Mouse (Mus musculus) stomach, embryonic 16.5 days (tissue): ENCODE measurements around the gene Col5a1. TPM values are rescaled to one million over a fixed set of nuclear protein-coding genes. Genes with fewer than 3 reads are reported as not detected.

Experiments
- ATAC-seq: fragments of 200-750 bp; cut with Nextera tagmentation; 2 replicates; pipeline ENCODE4 v1.8.0; 2017; ENCODE audit warnings: moderate number of reproducible peaks, moderate TSS enrichment; ENCODE audit not compliant: insufficient read depth, low FRiP score
- H3K27ac ChIP-seq: fragments of 300-500 bp; sonication (generic); 2 replicates; pipeline ENCODE4 v1.5.1; 2014; ENCODE audit warnings: low read length
- H3K27me3 ChIP-seq: fragments of 300-500 bp; sonication (generic); 2 replicates; pipeline ENCODE4 v1.6.1; 2014; ENCODE audit warnings: low read length, control low read depth, mixed read lengths; ENCODE audit not compliant: control insufficient read depth, insufficient read depth
- H3K36me3 ChIP-seq: fragments of 300-500 bp; sonication (generic); 2 replicates; pipeline ENCODE4 v1.6.1; 2014; ENCODE audit warnings: low read length; ENCODE audit not compliant: control insufficient read depth, insufficient read depth
- H3K4me1 ChIP-seq: fragments of 300-500 bp; sonication (generic); 2 replicates; pipeline ENCODE4 v1.6.1; 2014; ENCODE audit warnings: low read length, control low read depth, mixed read lengths; ENCODE audit not compliant: control insufficient read depth, insufficient read depth
- H3K4me2 ChIP-seq: fragments of 300-500 bp; sonication (generic); 2 replicates; pipeline ENCODE4 v1.6.1; 2014; ENCODE audit warnings: low read depth, low read length, mixed read lengths
- H3K4me3 ChIP-seq: fragments of 300-500 bp; sonication (generic); replicated peaks from 2 replicates; pipeline ENCODE4 v1.5.1; 2014; ENCODE audit warnings: mild to moderate bottlenecking, low read length
- H3K9ac ChIP-seq: fragments of 300-500 bp; sonication (generic); 2 replicates; pipeline ENCODE4 v1.6.1; 2014; ENCODE audit warnings: low read length
- H3K9me3 ChIP-seq: fragments of 300-500 bp; sonication (generic); replicated peaks from 2 replicates; pipeline ENCODE4 v1.6.1; 2016; ENCODE audit warnings: low read length, control low read depth; ENCODE audit not compliant: control insufficient read depth
- WGBS: fragments of 180-500 bp; shearing (Covaris S2); extraction: QIAGEN DNeasy Blood & Tissue Kit; methylation state at CpG from one replicate; pipeline ENCODE4 v1.1.7; 2014; 5-methylcytosine and 5-hydroxymethylcytosine counted together
- polyA plus RNA-seq: library from polyadenylated mRNA; unstranded; fragments of >200 nt; fragmentation: Nextera tagmentation; extraction: Ambion mirVana; gene quantifications from 2 replicates; pipeline ENCODE4 v1.2.1, GENCODE M21; 2015

Col5a1 gene
- polyA plus RNA-seq, 1 experiment from 2014 or later, result 146 TPM

DNA sequence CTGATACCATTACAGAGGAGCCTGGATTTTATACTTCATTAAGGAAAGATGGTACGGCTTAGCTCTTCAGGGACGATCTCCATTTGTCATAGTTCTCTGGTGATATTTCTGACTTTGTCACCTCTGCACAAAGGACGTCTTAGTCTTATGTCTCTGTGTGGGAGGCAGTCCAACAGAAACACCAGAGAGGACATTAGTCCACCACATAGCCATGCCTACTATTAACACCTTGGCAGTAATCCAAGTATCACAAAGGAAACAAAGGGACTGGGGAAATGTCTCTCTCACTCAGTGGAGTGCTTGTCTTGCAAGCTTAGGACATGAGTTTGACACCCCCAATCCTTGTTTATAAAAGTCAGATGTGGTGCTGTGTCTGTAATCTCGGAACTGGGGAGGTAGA is 122.0 kb downstream of the Col5a1 start:
- H3K4me1 ChIP-seq, result peaks cover 5% of the 10 kb centered on the region; the same call in 1 of the 2 replicates
- H3K27ac ChIP-seq, result no peak overlapping the region
- no peak for ATAC-seq
- no peak overlapping the region for H3K4me3 ChIP-seq
- peaks cover 8% of the 10 kb centered on the region; the same call in 1 of the 2 replicates for H3K36me3 ChIP-seq
- no peak overlapping the region for H3K4me2 ChIP-seq
- H3K9me3 ChIP-seq, result no peaks in the 10 kb centered on the region
- H3K27me3 ChIP-seq, result no peaks in the 10 kb centered on the region
- 45% methylated on average over 4 of the region's 4 CpGs for WGBS
- no peak overlapping the region for H3K9ac ChIP-seq

DNA sequence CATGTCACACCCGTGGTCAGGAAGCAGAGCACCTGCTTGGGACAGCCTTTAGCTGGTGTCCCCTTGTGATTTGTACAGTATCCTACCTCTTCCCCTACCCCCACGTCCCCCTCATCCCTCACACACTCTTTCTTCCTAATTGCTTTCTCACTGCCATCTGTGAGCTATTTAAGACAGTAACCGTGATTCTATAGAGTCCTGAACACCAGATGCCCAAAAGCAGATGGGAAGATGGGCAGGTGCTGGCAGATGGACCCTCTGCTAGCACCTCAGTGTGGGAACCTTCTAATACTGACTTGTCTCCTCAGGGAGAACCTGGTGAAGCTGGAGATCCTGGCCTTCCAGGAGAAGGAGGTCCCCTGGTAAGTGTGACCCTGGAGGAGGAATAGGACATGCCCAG is 126.1 kb downstream of the Col5a1 start:
- Histone ChIP-seq H3K27me3 (no peaks in the 10 kb centered on the region), H3K4me1 (no peaks in the 10 kb centered on the region), H3K27ac (no peak overlapping the region), H3K9ac (no peak overlapping the region), H3K4me2 (no peak overlapping the region), H3K9me3 (no peaks in the 10 kb centered on the region), H3K4me3 (no peak overlapping the region), H3K36me3 (peaks cover 17% of the 10 kb centered on the region)
- ATAC-seq, result no peak
- WGBS, result 74% methylated on average over 3 of the region's 3 CpGs

GRCm38 (mm10) chr2:28014778-28015177 is 128.6 kb downstream of the Col5a1 start:
- H3K9me3 ChIP-seq, result no peaks in the 10 kb centered on the region
- H3K27ac ChIP-seq, result no peak overlapping the region
- no peaks in the 10 kb centered on the region for H3K4me1 ChIP-seq
- H3K4me2 ChIP-seq, result no peak overlapping the region
- H3K4me3 ChIP-seq, result no peak overlapping the region
- WGBS, result 79% methylated on average over 3 of the region's 3 CpGs
- no peaks in the 10 kb centered on the region for H3K27me3 ChIP-seq
- no peak for ATAC-seq
- peaks cover 21% of the 10 kb centered on the region for H3K36me3 ChIP-seq
- no peak overlapping the region for H3K9ac ChIP-seq

- no peaks in the 10 kb centered on the region for H3K9me3 ChIP-seq
- 91% methylated on average over 6 of the region's 6 CpGs for WGBS
- H3K4me2 ChIP-seq, result no peak overlapping the region
- no peak overlapping the region for H3K27ac ChIP-seq
- no peak overlapping the region for H3K4me3 ChIP-seq
- no peaks in the 10 kb centered on the region for H3K27me3 ChIP-seq
- H3K36me3 ChIP-seq, result peaks cover 20% of the 10 kb centered on the region
- no peaks in the 10 kb centered on the region for H3K4me1 ChIP-seq
- no peak for ATAC-seq
- H3K9ac ChIP-seq, result no peak overlapping the region
Observed at GRCm38 (mm10) chr2:28024416-28024815, 138.2 kb downstream of the Col5a1 start.

DNA sequence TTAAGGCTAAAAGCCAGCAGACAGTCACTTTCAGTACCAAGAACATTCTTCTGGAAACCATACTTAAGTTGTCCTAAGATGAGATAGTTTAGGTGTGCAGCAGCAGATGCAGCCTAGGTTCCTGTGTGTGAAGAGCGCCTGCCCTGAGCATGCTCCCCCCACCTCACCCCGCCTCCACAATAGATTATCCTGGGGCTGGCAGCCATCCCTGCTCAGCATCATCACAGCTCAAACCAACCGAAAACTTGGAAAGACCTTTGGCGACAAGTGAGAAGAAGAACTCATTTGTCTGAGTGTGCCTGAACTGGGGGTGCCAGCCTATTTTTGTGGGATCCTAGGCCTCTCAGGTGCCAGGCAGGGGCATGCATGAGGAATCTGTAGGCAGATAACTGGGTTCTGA is 139.6 kb downstream of the Col5a1 start:
- Histone ChIP-seq H3K9ac (no peak overlapping the region; the same call in 1 of the 2 replicates), H3K27ac (no peak overlapping the region), H3K9me3 (no peaks in the 10 kb centered on the region), H3K4me2 (no peak overlapping the region), H3K36me3 (peaks cover 11% of the 10 kb centered on the region), H3K4me3 (no peak overlapping the region), H3K27me3 (no peaks in the 10 kb centered on the region), H3K4me1 (no peaks in the 10 kb centered on the region)
- no peak for ATAC-seq
- 89% methylated on average over 4 of the region's 4 CpGs for WGBS

- 72% methylated on average over 9 of the region's 9 CpGs for WGBS
- no peak for ATAC-seq
- no peak overlapping the region for H3K9ac ChIP-seq
- H3K27ac ChIP-seq, result no peak overlapping the region
- H3K36me3 ChIP-seq, result no peaks in the 10 kb centered on the region
- no peaks in the 10 kb centered on the region for H3K27me3 ChIP-seq
- H3K4me2 ChIP-seq, result no peak overlapping the region
- no peaks in the 10 kb centered on the region for H3K9me3 ChIP-seq
- H3K4me3 ChIP-seq, result no peak overlapping the region
- H3K4me1 ChIP-seq, result no peaks in the 10 kb centered on the region
Observed at GRCm38 (mm10) chr2:28031860-28032259, 145.6 kb downstream of the Col5a1 start.

GRCm38 (mm10) chr2:28032469-28032868 is 146.2 kb downstream of the Col5a1 start:
- H3K36me3 ChIP-seq, result no peaks in the 10 kb centered on the region; the same call in none of the 2 replicates
- H3K4me1 ChIP-seq, result peaks cover 3% of the 10 kb centered on the region; the same call in 1 of the 2 replicates
- H3K4me2 ChIP-seq, result no peak overlapping the region
- no peak overlapping the region for H3K4me3 ChIP-seq
- no peak overlapping the region for H3K27ac ChIP-seq
- ATAC-seq, result no peak
- no peaks in the 10 kb centered on the region for H3K27me3 ChIP-seq
- no peak overlapping the region for H3K9ac ChIP-seq
- no peaks in the 10 kb centered on the region for H3K9me3 ChIP-seq
- WGBS, result 85% methylated on average over 11 of the region's 11 CpGs

DNA sequence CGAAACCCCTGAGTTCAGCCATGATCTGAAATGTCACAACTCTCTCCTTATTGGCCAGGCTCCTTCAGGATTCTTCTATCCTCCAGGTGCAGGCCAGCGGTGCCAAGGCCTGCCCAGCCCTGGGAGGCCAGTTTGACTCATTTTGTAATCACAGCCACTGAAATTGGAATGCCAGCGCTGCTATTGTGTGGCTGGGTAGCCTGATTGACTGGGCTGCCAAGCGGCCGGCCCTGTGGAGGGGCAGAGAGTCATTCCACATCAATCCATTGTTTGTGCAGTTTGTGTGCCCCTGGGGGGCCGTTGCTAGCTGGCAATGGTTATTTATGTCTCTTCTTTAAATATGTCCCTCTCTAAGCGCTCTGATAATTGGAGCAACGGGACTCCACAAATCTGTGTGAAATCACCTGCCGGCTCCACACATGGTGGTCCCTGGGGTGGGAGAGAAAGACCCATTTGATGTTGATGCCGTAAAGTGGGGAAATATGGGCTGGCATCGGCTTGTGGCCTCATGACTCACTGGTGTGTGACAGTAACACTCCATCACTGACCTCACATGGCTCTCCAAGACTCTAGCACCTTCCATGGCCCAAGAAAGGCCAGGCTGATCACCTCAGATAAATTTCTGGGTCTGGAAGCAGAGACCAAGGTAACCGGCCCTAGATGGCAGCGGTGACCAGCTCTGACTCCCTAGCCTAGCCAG is 147.9 kb downstream of the Col5a1 start:
- no peak overlapping the region for H3K9ac ChIP-seq
- 81% methylated on average over 13 of the region's 13 CpGs for WGBS
- no peaks in the 10 kb centered on the region; the same call in none of the 2 replicates for H3K36me3 ChIP-seq

DNA sequence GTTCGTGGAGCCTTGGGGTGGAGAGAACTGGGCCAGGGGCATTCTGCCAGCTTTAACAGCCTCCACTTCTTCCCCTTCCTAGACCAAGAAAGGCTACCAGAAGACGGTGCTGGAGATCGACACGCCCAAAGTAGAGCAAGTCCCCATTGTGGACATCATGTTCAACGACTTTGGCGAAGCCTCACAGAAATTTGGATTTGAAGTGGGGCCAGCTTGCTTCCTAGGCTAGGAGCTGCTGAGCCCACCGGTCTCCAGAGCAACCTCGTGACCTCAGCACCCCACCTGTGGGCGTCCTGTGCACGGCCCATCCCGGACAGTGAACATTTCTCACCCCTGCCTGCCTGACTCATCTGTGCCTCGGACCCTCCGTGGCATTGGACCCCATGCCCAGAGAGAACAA is 150.6 kb downstream of the Col5a1 start:
- no peaks in the 10 kb centered on the region for H3K9me3 ChIP-seq
- no peak overlapping the region for H3K4me2 ChIP-seq
- peaks cover 5% of the 10 kb centered on the region; the same call in 1 of the 2 replicates for H3K4me1 ChIP-seq
- no peaks in the 10 kb centered on the region for H3K27me3 ChIP-seq
- no peak overlapping the region for H3K4me3 ChIP-seq
- no peak overlapping the region for H3K9ac ChIP-seq
- H3K36me3 ChIP-seq, result no peaks in the 10 kb centered on the region; the same call in none of the 2 replicates
- no peak; the same call in 1 of the 2 replicates for ATAC-seq
- no peak overlapping the region for H3K27ac ChIP-seq
- 83% methylated on average over 13 of the region's 13 CpGs for WGBS

More for the DNA sequence above, 147.9 kb downstream of the Col5a1 start:
- ATAC-seq, result no peak
- H3K27ac ChIP-seq, result no peak overlapping the region
- no peak overlapping the region for H3K4me2 ChIP-seq
- no peaks in the 10 kb centered on the region for H3K9me3 ChIP-seq
- no peak overlapping the region for H3K4me3 ChIP-seq
- no peaks in the 10 kb centered on the region for H3K27me3 ChIP-seq
- H3K4me1 ChIP-seq, result peaks cover 5% of the 10 kb centered on the region; the same call in 1 of the 2 replicates
